Mouse (Mus musculus) embryonic facial prominence, embryonic 12.5 days (tissue): ENCODE measurements around the gene Dock2. TPM values are rescaled to one million over a fixed set of nuclear protein-coding genes. Genes with fewer than 3 reads are reported as not detected.

Experiments
- ATAC-seq: fragments of 200-750 bp; cut with Nextera tagmentation; 2 replicates; pipeline ENCODE4 v1.8.0; 2017; ENCODE audit not compliant: insufficient number of reproducible peaks, insufficient read depth, low FRiP score, low TSS enrichment
- H3K27ac ChIP-seq: fragments of 300-500 bp; sonication (generic); 2 replicates; pipeline ENCODE4 v1.5.1; 2016; ENCODE audit warnings: mild to moderate bottlenecking
- H3K27me3 ChIP-seq: fragments of 300-500 bp; sonication (generic); 2 replicates; pipeline ENCODE4 v1.6.1; 2016; ENCODE audit warnings: mild to moderate bottlenecking, moderate library complexity
- H3K36me3 ChIP-seq: fragments of 300-500 bp; sonication (generic); 2 replicates; pipeline ENCODE4 v1.6.1; 2016; ENCODE audit warnings: mild to moderate bottlenecking
- H3K4me1 ChIP-seq: fragments of 300-500 bp; sonication (generic); 2 replicates; pipeline ENCODE4 v1.6.1; 2016
- H3K4me2 ChIP-seq: fragments of 300-500 bp; sonication (generic); replicated peaks from 2 replicates; pipeline ENCODE4 v1.6.1; 2016; ENCODE audit warnings: mild to moderate bottlenecking, moderate library complexity
- H3K4me3 ChIP-seq: fragments of 300-500 bp; sonication (generic); 2 replicates; pipeline ENCODE4 v1.5.1; 2016; ENCODE audit warnings: mild to moderate bottlenecking
- H3K9ac ChIP-seq: fragments of 300-500 bp; sonication (generic); 2 replicates; pipeline ENCODE4 v1.6.1; 2016; ENCODE audit warnings: mild to moderate bottlenecking, moderate library complexity
- H3K9me3 ChIP-seq: fragments of 300-500 bp; sonication (generic); 2 replicates; pipeline ENCODE4 v1.6.1; 2016; ENCODE audit warnings: mild to moderate bottlenecking, moderate library complexity
- WGBS: fragments of 180-500 bp; shearing (Covaris S2); methylation state at CpG from one replicate; pipeline ENCODE4 v1.1.7; 2016; 5-methylcytosine and 5-hydroxymethylcytosine counted together
- polyA plus RNA-seq: library from polyadenylated mRNA; unstranded; fragments of >200 nt; fragmentation: Nextera tagmentation; extraction: Ambion mirVana; gene quantifications from 2 replicates; pipeline ENCODE4 v1.2.1, GENCODE M21; 2016

The Dock2 gene
- polyA plus RNA-seq, 1 experiment from 2014 or later: 0.91 TPM

GRCm38 (mm10) chr11:34713360-34713759 is 70.3 kb downstream of the Dock2 start:
- Histone ChIP-seq H3K27me3 (no peaks in the 10 kb centered on the region), H3K27ac (no peak overlapping the region), H3K4me3 (no peak overlapping the region), H3K4me2 (no peak overlapping the region), H3K4me1 (no peaks in the 10 kb centered on the region), H3K36me3 (no peaks in the 10 kb centered on the region), H3K9me3 (no peaks in the 10 kb centered on the region), H3K9ac (no peak overlapping the region)
- no peak for ATAC-seq
- WGBS: 72% methylated on average over 5 of the region's 5 CpGs

DNA sequence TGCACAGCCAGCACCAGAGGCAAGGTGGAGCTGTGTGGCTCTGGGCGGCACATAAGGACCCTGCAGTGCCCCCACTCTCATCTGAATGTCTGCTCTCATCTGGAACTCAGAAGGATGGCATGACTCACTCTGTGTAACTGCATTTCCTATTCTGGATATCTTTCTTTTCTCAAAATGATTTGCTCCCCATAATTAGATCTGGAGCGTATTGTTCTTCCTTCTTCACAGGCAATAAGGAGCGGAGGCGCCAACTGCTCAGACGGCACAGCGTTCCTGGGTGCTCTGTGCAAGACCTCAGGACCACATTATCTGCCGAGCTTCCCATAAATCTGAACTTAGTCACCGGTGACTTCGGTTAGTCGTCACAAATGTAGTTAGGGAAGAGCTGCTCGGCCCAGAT is 75.4 kb downstream of the Dock2 start:
- Histone ChIP-seq H3K4me2 (no peak overlapping the region), H3K36me3 (no peaks in the 10 kb centered on the region), H3K4me1 (no peaks in the 10 kb centered on the region), H3K9ac (no peak overlapping the region), H3K27me3 (no peaks in the 10 kb centered on the region), H3K27ac (no peak overlapping the region), H3K9me3 (no peaks in the 10 kb centered on the region), H3K4me3 (no peak overlapping the region)
- ATAC-seq: no peak
- 92% methylated on average over 11 of the region's 11 CpGs for WGBS

GRCm38 (mm10) chr11:34707360-34707759 is 76.3 kb downstream of the Dock2 start:
- Histone ChIP-seq H3K4me3 (no peak overlapping the region), H3K9me3 (no peaks in the 10 kb centered on the region), H3K4me1 (no peaks in the 10 kb centered on the region), H3K27me3 (no peaks in the 10 kb centered on the region), H3K27ac (no peak overlapping the region), H3K36me3 (no peaks in the 10 kb centered on the region), H3K9ac (no peak overlapping the region), H3K4me2 (no peak overlapping the region)
- 89% methylated on average over 5 of the region's 5 CpGs for WGBS
- ATAC-seq: no peak

GRCm38 (mm10) chr11:34705108-34705446 is 78.6 kb downstream of the Dock2 start:
- ATAC-seq: no peak
- Histone ChIP-seq H3K27ac (no peak overlapping the region), H3K9me3 (no peaks in the 10 kb centered on the region), H3K4me3 (no peak overlapping the region), H3K36me3 (no peaks in the 10 kb centered on the region), H3K4me2 (no peak overlapping the region), H3K9ac (no peak overlapping the region), H3K27me3 (0 out of 2 replicates have a peak, but pooled peaks cover 2% of the 10 kb centered on the region), H3K4me1 (no peaks in the 10 kb centered on the region)
- 75% methylated on average over 4 of the region's 4 CpGs for WGBS

DNA sequence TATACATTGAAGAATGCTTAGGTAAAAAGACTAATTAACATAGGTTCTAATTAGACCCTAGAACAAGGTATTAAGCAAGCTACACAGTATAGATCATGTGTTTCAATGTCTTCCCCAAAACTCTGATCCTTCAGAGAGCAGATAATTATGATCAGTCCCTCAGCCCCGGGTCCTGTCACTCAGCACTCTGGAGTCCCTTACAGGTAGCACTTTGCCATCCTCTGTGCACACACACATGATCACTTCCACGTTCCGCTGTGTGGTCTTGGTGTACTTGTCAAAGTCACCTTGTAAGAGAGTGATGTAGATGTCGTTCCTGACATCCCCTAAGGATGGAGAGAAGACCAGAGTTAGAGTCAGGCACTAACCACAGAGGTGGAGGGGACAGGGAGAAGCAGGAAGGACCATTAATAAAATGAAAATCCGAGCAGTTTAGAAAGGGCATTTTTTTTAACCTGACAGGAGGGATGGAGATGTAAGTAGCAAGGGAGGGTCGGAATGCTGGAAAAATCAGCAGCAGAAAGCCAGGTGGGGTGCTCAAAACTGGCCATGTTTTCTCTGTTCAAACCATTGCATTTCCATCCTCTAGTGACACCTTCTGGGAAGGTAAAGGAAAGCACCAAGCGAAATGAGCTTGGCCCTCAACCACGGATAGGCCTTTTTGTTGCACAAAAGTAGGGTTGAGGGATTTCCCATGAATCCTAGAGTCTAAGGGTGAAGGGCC is 79.1 kb downstream of the Dock2 start:
- H3K4me2 ChIP-seq: no peak overlapping the region
- H3K4me3 ChIP-seq: no peak overlapping the region
- ATAC-seq: no peak
- H3K36me3 ChIP-seq: no peaks in the 10 kb centered on the region
- H3K27me3 ChIP-seq: 0 out of 2 replicates have a peak, but pooled peaks cover 2% of the 10 kb centered on the region
- H3K9ac ChIP-seq: no peak overlapping the region
- no peaks in the 10 kb centered on the region for H3K9me3 ChIP-seq
- no peaks in the 10 kb centered on the region for H3K4me1 ChIP-seq
- H3K27ac ChIP-seq: no peak overlapping the region
- 58% methylated on average over 8 of the region's 8 CpGs for WGBS

GRCm38 (mm10) chr11:34703851-34704250 is 79.8 kb downstream of the Dock2 start:
- H3K4me2 ChIP-seq: no peak overlapping the region
- WGBS: 51% methylated on average over 6 of the region's 6 CpGs
- ATAC-seq: no peak
- H3K27ac ChIP-seq: no peak overlapping the region
- H3K9me3 ChIP-seq: no peaks in the 10 kb centered on the region
- no peaks in the 10 kb centered on the region for H3K4me1 ChIP-seq
- H3K4me3 ChIP-seq: no peak overlapping the region
- 0 out of 2 replicates have a peak, but pooled peaks cover 2% of the 10 kb centered on the region for H3K27me3 ChIP-seq
- no peak overlapping the region for H3K9ac ChIP-seq
- H3K36me3 ChIP-seq: no peaks in the 10 kb centered on the region

DNA sequence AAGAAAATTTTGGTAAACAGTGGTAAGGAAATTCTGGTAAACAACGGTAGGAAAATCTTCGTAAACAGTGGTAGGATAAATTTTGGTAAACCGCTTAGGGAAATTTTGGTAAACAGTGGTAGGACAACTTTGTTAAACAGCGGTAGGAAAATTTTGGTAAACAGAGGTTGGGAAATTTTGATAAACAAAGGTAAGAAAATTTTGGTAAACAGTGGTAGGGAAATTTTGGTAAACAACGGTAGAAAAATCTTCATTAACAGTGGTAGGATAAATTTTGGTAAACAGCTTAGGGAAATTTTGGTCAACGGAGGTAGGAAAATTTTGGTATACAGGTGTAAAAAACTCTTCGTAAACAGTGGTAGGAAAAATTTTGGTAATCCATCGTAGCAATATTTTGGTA is 101.9 kb downstream of the Dock2 start:
- H3K4me3 ChIP-seq: no peak overlapping the region
- no peaks in the 10 kb centered on the region for H3K36me3 ChIP-seq
- ATAC-seq: peak; percentile 52; the same call in 1 of the 2 replicates
- H3K4me2 ChIP-seq: no peak overlapping the region
- H3K27ac ChIP-seq: no peak overlapping the region
- WGBS: 51% methylated on average over 8 of the region's 8 CpGs
- no peaks in the 10 kb centered on the region for H3K9me3 ChIP-seq
- H3K27me3 ChIP-seq: no peaks in the 10 kb centered on the region
- no peaks in the 10 kb centered on the region for H3K4me1 ChIP-seq
- H3K9ac ChIP-seq: no peak overlapping the region

GRCm38 (mm10) chr11:34544631-34545030 is 239.1 kb downstream of the Dock2 start:
- H3K4me3 ChIP-seq: no peak overlapping the region
- no peak for ATAC-seq
- H3K27me3 ChIP-seq: no peaks in the 10 kb centered on the region
- H3K27ac ChIP-seq: no peak overlapping the region
- 72% methylated on average over 7 of the region's 7 CpGs for WGBS
- H3K4me1 ChIP-seq: no peaks in the 10 kb centered on the region
- no peaks in the 10 kb centered on the region for H3K36me3 ChIP-seq
- H3K9me3 ChIP-seq: peaks cover 7% of the 10 kb centered on the region; the same call in 1 of the 2 replicates
- no peak overlapping the region for H3K4me2 ChIP-seq
- H3K9ac ChIP-seq: no peak overlapping the region

- Histone ChIP-seq H3K9ac (no peak overlapping the region), H3K4me2 (no peak overlapping the region), H3K4me1 (no peaks in the 10 kb centered on the region), H3K27me3 (no peaks in the 10 kb centered on the region), H3K27ac (no peak overlapping the region), H3K4me3 (no peak overlapping the region), H3K9me3 (no peaks in the 10 kb centered on the region), H3K36me3 (no peaks in the 10 kb centered on the region)
- whole genome bisulfite sequencing: 89% methylated on average over 10 of the region's 10 CpGs
- ATAC-seq: no peak
Observed at GRCm38 (mm10) chr11:34532131-34532530, 251.6 kb downstream of the Dock2 start.

GRCm38 (mm10) chr11:34530971-34531370 is 252.7 kb downstream of the Dock2 start:
- 84% methylated on average over 3 of the region's 3 CpGs for WGBS
- no peak for ATAC-seq

DNA sequence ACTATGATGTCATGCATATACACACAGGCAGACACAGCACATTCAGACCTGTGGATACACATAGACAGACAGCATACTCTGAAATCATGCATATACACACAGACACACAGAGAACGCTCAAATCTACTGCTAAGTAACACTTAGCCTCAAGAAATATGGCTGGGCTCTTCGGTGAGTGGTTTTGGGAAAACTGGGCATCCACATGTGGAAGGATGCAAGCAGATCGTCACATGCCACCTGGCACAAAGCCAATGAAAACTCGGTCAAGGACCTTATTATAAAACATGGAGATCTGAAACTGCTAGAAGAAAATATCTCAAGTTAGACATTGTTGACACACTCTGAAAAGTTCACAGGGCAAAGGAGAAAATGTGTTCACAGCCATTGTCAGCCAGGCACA is 255.7 kb downstream of the Dock2 start:
- Histone ChIP-seq H3K9me3 (no peaks in the 10 kb centered on the region), H3K27me3 (no peaks in the 10 kb centered on the region), H3K4me2 (no peak overlapping the region), H3K9ac (no peak overlapping the region), H3K27ac (no peak overlapping the region), H3K4me3 (no peak overlapping the region), H3K4me1 (no peaks in the 10 kb centered on the region), H3K36me3 (no peaks in the 10 kb centered on the region)
- 84% methylated on average over 4 of the region's 4 CpGs for WGBS
- ATAC-seq: no peak

More at GRCm38 (mm10) chr11:34530971-34531370, 252.7 kb downstream of the Dock2 start:
- Histone ChIP-seq H3K27ac (no peak overlapping the region), H3K4me1 (no peaks in the 10 kb centered on the region), H3K4me2 (no peak overlapping the region), H3K4me3 (no peak overlapping the region), H3K9ac (no peak overlapping the region), H3K36me3 (no peaks in the 10 kb centered on the region), H3K27me3 (no peaks in the 10 kb centered on the region), H3K9me3 (no peaks in the 10 kb centered on the region)

- ATAC-seq: no peak
- 91% methylated on average over 5 of the region's 5 CpGs for WGBS
Observed at GRCm38 (mm10) chr11:34527238-34527637, 256.5 kb downstream of the Dock2 start.

More at GRCm38 (mm10) chr11:34527238-34527637, 256.5 kb downstream of the Dock2 start:
- Histone ChIP-seq H3K4me2 (no peak overlapping the region), H3K4me1 (no peaks in the 10 kb centered on the region), H3K4me3 (no peak overlapping the region), H3K9ac (no peak overlapping the region), H3K27ac (no peak overlapping the region), H3K36me3 (no peaks in the 10 kb centered on the region), H3K27me3 (no peaks in the 10 kb centered on the region), H3K9me3 (no peaks in the 10 kb centered on the region)
